Mouse (Mus musculus) embryonic facial prominence, embryonic 10.5 days (tissue): ENCODE measurements around the gene Tnfrsf1a. TPM values are rescaled to one million over a fixed set of nuclear protein-coding genes. Genes with fewer than 3 reads are reported as not detected.
A peak's percentile ranks its signal among the peaks of the same experiment; 100 is the strongest.

Experiments used
- DNase-seq: peaks from one replicate; pipeline ENCODE4 v3.0.0-alpha.2; 2017; ENCODE audit warnings: low spot score
- H3K27ac ChIP-seq: fragments of 300-500 bp; sonication (generic); replicated peaks from 2 replicates; pipeline ENCODE4 v1.5.1; 2016; ENCODE audit warnings: mild to moderate bottlenecking
- H3K27me3 ChIP-seq: fragments of 300-500 bp; sonication (generic); replicated peaks from 2 replicates; pipeline ENCODE4 v1.6.1; 2016; ENCODE audit warnings: low read depth, mild to moderate bottlenecking; ENCODE audit not compliant: poor library complexity, severe bottlenecking
- H3K36me3 ChIP-seq: fragments of 300-500 bp; sonication (generic); replicated peaks from 2 replicates; pipeline ENCODE4 v1.6.1; 2016; ENCODE audit warnings: mild to moderate bottlenecking, moderate library complexity
- H3K4me1 ChIP-seq: fragments of 300-500 bp; sonication (generic); 2 replicates; pipeline ENCODE4 v1.6.1; 2016
- H3K4me3 ChIP-seq: fragments of 300-500 bp; sonication (generic); 2 replicates; pipeline ENCODE4 v1.5.1; 2016; ENCODE audit warnings: mild to moderate bottlenecking, moderate library complexity
- H3K9me3 ChIP-seq: fragments of 300-500 bp; sonication (generic); 2 replicates; pipeline ENCODE4 v1.6.1; 2016; ENCODE audit warnings: mild to moderate bottlenecking
- WGBS: fragments of 180-500 bp; shearing (Covaris S2); methylation state at CpG from one replicate; pipeline ENCODE4 v1.1.7; 2016; 5-methylcytosine and 5-hydroxymethylcytosine counted together
- polyA plus RNA-seq: library from polyadenylated mRNA; unstranded; fragments of >200 nt; fragmentation: Nextera tagmentation; extraction: Ambion mirVana; gene quantifications from 2 replicates; pipeline ENCODE4 v1.2.1, GENCODE M21; 2016

The Tnfrsf1a gene
- polyA plus RNA-seq, 1 experiment from 2014 or later: 33.4 TPM

GRCm38 (mm10) chr6:125350231-125350994, 1.3 kb downstream of the Tnfrsf1a start:
- WGBS: 3% methylated on average over 20 of the region's 20 CpGs

GRCm38 (mm10) chr6:125350995-125351324, 1.8 kb downstream of the Tnfrsf1a start:
- peaks cover 10% of the 10 kb centered on the region for H3K27me3 ChIP-seq
- 79% methylated on average over 2 of the region's 2 CpGs for WGBS
- no peak for DNase-seq
- H3K9me3 ChIP-seq: no peaks in the 10 kb centered on the region
- H3K36me3 ChIP-seq: 0 out of 2 replicates have a peak, but pooled peaks cover 3% of the 10 kb centered on the region
- H3K27ac ChIP-seq: peak overlapping the region; percentile 90
- H3K4me3 ChIP-seq: peak overlapping the region; percentile 70
- peaks cover 79% of the 10 kb centered on the region for H3K4me1 ChIP-seq

More at GRCm38 (mm10) chr6:125350231-125350994, 1.3 kb downstream of the Tnfrsf1a start:
- Histone ChIP-seq H3K9me3 (no peaks in the 10 kb centered on the region), H3K4me1 (peaks cover 76% of the 10 kb centered on the region), H3K36me3 (0 out of 2 replicates have a peak, but pooled peaks cover 3% of the 10 kb centered on the region), H3K4me3 (peak overlapping the region; percentile 70), H3K27me3 (peaks cover 10% of the 10 kb centered on the region), H3K27ac (peak overlapping the region; percentile 90)
- DNase-seq: no peak

GRCm38 (mm10) chr6:125351368-125352045, 2.3 kb downstream of the Tnfrsf1a start:
- no peaks in the 10 kb centered on the region for H3K9me3 ChIP-seq
- 0 out of 2 replicates have a peak, but pooled peaks cover 3% of the 10 kb centered on the region for H3K36me3 ChIP-seq
- H3K4me1 ChIP-seq: peaks cover 83% of the 10 kb centered on the region
- H3K27ac ChIP-seq: 0 out of 2 replicates have a peak overlapping the region, but pooled peaks have one; percentile 25
- DNase-seq: no peak
- peak overlapping the region; percentile 70; the same call in 1 of the 2 replicates for H3K4me3 ChIP-seq
- H3K27me3 ChIP-seq: peaks cover 10% of the 10 kb centered on the region
- 70% methylated on average over 8 of the region's 8 CpGs for WGBS

DNA sequence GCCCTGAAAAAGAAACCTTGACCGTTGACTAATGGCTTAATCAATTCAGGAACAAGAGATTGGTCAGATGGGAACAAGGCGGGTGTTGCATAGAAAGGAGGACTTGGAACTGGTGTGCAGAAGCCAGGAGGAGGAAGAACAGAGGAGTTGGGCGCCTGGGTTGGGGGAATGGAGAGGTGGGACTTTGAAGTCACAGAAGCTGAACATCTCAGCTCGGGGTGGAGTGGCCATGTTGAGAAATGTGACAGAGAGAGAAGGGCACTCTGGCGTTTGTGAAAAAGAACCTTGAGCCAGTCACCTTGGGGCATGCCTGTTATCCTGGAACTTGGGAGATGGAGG, 2.9 kb downstream of the Tnfrsf1a start:
- peaks cover 5% of the 10 kb centered on the region for H3K36me3 ChIP-seq
- H3K9me3 ChIP-seq: no peaks in the 10 kb centered on the region
- H3K4me3 ChIP-seq: no peak overlapping the region
- no peak for DNase-seq
- H3K27me3 ChIP-seq: peaks cover 10% of the 10 kb centered on the region
- peaks cover 85% of the 10 kb centered on the region for H3K4me1 ChIP-seq
- H3K27ac ChIP-seq: no peak overlapping the region; the same call in 1 of the 2 replicates
- WGBS: 64% methylated on average over 5 of the region's 5 CpGs

DNA sequence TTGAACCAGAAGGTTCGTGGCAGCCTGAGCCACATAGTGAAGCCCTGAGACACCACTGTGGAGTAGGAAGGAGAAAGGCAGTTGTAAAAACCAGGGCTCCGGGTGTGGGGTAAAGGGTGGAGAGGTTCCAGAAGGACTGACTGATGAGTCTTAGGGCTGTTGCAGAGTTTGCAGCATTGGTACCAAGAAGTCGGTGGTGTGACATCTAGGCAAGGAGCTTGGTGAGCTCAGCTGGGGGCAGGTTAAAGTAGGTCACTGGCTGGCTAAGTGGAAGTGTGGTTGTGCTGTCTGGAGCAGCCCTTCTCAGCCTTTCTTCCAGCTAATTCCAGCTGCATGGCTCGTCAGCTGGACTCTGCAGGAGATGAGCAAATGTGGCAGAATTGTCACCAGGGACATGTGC, 3.6 kb downstream of the Tnfrsf1a start:
- 68% methylated on average over 4 of the region's 4 CpGs for WGBS
- H3K4me3 ChIP-seq: no peak overlapping the region
- peaks cover 13% of the 10 kb centered on the region for H3K36me3 ChIP-seq
- peaks cover 85% of the 10 kb centered on the region for H3K4me1 ChIP-seq
- DNase-seq: no peak
- H3K27ac ChIP-seq: no peak overlapping the region
- no peaks in the 10 kb centered on the region for H3K9me3 ChIP-seq
- peaks cover 10% of the 10 kb centered on the region for H3K27me3 ChIP-seq

DNA sequence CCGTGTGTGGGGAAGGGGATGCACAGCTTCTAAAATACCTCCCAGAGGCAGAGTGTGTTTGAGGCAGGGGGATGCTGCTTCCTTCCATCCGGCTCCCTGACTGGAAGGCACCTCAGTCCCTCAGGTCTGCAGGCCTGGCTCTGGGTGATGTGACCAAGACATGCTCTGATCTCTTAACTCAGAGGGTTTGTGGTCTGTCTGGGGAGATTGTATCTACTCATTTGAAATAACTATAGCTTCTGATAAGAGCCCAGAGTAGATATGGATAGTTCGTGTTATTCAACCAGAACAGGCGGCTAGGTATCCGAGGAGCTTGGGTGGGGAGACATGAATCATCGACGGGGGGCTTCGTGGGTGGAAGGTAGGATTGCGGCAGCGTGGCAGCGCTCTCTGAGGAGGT, 4.1 kb downstream of the Tnfrsf1a start:
- Histone ChIP-seq H3K4me3 (no peak overlapping the region), H3K27ac (no peak overlapping the region), H3K27me3 (peaks cover 8% of the 10 kb centered on the region), H3K9me3 (no peaks in the 10 kb centered on the region), H3K4me1 (peaks cover 85% of the 10 kb centered on the region), H3K36me3 (peaks cover 17% of the 10 kb centered on the region)
- no peak for DNase-seq
- 82% methylated on average over 11 of the region's 11 CpGs for WGBS

DNA sequence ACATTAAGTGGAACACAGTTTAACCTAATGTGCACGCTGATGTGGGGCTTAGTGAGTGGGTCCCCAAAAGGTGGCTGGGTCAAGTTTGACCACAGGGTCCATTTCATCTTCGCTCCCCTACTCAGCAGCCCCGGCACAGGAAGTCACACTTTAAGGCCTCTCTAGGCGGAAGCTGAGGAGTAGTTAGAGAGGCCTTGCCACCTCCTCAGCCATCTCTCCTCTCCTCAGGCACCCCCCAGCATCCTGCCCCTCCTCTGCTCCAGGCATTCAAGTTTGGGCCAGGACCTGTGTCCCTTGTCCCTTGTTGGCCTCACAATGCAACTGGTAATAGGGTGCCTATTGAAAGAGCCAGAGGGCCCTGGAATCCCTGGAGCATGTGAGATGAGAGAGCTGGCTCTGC, 4.5 kb downstream of the Tnfrsf1a start:
- Histone ChIP-seq H3K4me3 (no peak overlapping the region), H3K27me3 (peaks cover 3% of the 10 kb centered on the region), H3K27ac (peak overlapping the region; percentile 68; the same call in 1 of the 2 replicates), H3K4me1 (peaks cover 81% of the 10 kb centered on the region), H3K36me3 (peaks cover 21% of the 10 kb centered on the region), H3K9me3 (no peaks in the 10 kb centered on the region)
- DNase-seq: no peak
- 66% methylated on average over 4 of the region's 4 CpGs for WGBS

DNA sequence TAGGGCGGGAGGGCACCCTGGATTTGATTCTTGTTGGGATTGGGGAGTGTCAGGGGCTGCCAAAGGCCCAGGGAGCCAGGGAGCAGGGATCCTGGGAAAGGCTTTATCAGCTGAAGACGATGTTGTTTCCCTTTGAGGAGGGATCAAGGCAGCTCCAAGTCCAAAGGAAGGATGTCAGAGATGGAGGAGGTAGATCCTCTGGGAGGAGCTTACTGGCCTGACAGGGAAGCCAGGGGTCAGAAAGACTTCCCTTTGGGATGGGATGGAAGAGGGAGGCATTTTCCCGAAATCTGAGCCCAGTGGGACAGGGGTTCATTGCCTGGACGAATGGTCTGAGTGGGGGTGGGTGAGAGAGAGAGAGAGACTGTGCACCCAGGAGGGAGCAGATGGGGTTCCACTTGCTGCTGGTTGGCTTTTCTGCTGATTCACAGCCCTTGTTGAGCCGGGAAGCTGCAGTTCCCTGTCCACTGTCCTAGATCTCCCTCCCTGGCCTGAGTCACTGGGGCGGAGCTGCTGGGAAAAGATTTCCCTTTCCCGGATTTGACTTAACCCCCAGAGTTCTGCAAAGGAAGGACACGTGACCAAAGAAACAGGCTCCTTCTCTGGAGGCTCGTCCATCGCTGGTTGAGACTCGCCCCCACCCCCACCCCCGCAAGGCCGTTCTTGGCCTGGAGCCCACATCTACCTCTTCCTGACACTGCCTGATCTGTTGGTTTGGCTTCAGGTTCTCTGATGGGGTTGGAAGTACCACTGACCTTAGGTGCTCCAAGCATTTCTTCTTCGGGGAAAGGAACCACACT, 5.4 kb downstream of the Tnfrsf1a start:
- peaks cover 72% of the 10 kb centered on the region for H3K4me1 ChIP-seq

GRCm38 (mm10) chr6:125355197-125355741, 6.1 kb downstream of the Tnfrsf1a start:
- peaks cover 37% of the 10 kb centered on the region for H3K36me3 ChIP-seq
- H3K9me3 ChIP-seq: no peaks in the 10 kb centered on the region
- DNase-seq: peak; percentile 63
- H3K4me3 ChIP-seq: peak overlapping the region; percentile 41
- H3K4me1 ChIP-seq: peaks cover 69% of the 10 kb centered on the region
- peaks cover 5% of the 10 kb centered on the region for H3K27me3 ChIP-seq
- 6% methylated on average over 10 of the region's 10 CpGs for WGBS
- H3K27ac ChIP-seq: peak overlapping the region; percentile 68

More for the DNA sequence above, 5.4 kb downstream of the Tnfrsf1a start:
- Histone ChIP-seq H3K27ac (peak overlapping the region; percentile 68), H3K4me3 (peak overlapping the region; percentile 41), H3K9me3 (no peaks in the 10 kb centered on the region), H3K27me3 (no peaks in the 10 kb centered on the region; the same call in 1 of the 2 replicates), H3K36me3 (peaks cover 30% of the 10 kb centered on the region)
- 10% methylated on average over 14 of the region's 14 CpGs for WGBS
- peak; percentile 39 for DNase-seq

DNA sequence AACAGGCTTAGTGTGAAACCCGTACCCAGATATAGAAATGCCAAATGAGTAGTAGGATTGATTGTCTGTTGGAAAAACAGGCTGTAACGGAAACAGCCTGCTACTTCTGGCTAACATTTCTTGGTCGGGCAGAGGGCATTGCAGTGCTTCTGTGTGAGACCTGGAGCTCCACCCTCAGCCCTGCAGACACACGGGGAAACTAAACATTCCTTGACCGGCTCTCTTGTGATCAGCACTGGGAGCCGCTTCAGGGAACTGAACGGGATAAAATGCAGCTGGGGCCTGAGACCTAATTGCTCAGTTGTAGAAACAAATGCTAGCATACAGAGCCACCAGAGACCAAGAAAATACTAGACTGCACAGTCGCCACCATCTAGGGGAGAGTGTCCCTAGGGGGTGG, 7.1 kb downstream of the Tnfrsf1a start:
- Histone ChIP-seq H3K27ac (no peak overlapping the region), H3K27me3 (peaks cover 15% of the 10 kb centered on the region), H3K4me3 (no peak overlapping the region), H3K36me3 (peaks cover 47% of the 10 kb centered on the region), H3K9me3 (no peaks in the 10 kb centered on the region), H3K4me1 (peaks cover 62% of the 10 kb centered on the region)
- DNase-seq: no peak
- 36% methylated on average over 8 of the region's 8 CpGs for WGBS

GRCm38 (mm10) chr6:125357334-125357733, 8.2 kb downstream of the Tnfrsf1a start:
- Histone ChIP-seq H3K9me3 (no peaks in the 10 kb centered on the region), H3K36me3 (peaks cover 55% of the 10 kb centered on the region), H3K27me3 (peaks cover 25% of the 10 kb centered on the region), H3K4me3 (no peak overlapping the region), H3K27ac (no peak overlapping the region), H3K4me1 (peaks cover 57% of the 10 kb centered on the region)
- no peak for DNase-seq
- 92% methylated on average over 15 of the region's 15 CpGs for WGBS

GRCm38 (mm10) chr6:125359999-125360398, 10.8 kb downstream of the Tnfrsf1a start:
- Histone ChIP-seq H3K4me3 (no peak overlapping the region), H3K27ac (no peak overlapping the region), H3K27me3 (peaks cover 52% of the 10 kb centered on the region), H3K9me3 (no peaks in the 10 kb centered on the region), H3K4me1 (peaks cover 54% of the 10 kb centered on the region), H3K36me3 (peaks cover 59% of the 10 kb centered on the region)
- WGBS: 54% methylated on average over 9 of the region's 9 CpGs
- no peak for DNase-seq
